Mouse (Mus musculus): ENCODE measurements around the gene H3f3b.

Gene H3f3b

DNA sequence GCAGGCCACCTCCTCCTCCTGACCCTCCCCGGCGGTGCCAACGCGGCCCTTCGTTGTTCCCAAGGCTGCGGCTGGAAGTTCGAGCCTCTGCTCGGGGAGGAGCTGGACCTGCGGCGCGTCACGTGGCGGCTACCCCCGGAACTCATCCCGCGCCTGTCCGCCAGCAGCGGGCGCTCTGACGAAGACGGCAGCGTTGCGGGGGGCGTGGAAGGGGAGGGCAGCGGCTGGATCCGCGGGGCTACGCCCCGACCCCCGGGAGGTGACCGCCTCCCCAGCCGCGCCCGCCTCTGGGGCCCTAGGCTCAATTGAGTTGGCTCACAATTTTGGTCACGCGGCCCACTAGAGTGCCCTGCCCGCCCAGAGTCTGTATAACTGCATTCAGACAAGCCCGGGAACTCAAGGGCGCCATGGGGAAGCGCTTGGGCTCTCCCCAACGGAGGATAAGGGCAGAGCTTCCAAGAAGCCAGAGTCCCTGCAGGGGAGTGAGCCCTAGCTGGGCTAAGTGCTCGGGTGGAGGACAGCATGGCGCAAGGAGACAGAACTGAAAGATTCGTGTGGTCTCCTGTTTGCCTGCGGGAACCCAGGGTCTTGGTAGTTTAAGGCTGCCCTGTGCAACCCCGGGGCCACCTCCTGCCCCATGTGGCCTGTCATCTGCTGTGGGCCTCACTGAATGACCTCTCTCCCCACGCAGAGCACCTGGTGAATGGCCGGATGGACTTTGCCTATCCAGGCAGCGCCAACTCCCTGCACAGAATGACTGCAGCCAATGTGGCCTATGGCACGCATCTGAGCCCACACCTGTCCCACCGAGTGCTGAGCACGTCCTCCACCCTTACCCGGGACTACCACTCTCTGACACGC lies 22.7 kb downstream of the H3f3b start:
- Histone ChIP-seq H3K27me3 (ENCODE audit: control insufficient read depth, insufficient read depth, low read length, poor library complexity, severe bottlenecking) (no peaks in the 10 kb centered on the region), H3K36me3 (ENCODE audit: control insufficient read depth, insufficient read depth, low read length, poor library complexity, severe bottlenecking) (peaks cover 2% of the 10 kb centered on the region; the same call in 1 of the 2 replicates)
- DNase-seq (ENCODE audit: low read depth, low spot score): peak; percentile 81

DNA sequence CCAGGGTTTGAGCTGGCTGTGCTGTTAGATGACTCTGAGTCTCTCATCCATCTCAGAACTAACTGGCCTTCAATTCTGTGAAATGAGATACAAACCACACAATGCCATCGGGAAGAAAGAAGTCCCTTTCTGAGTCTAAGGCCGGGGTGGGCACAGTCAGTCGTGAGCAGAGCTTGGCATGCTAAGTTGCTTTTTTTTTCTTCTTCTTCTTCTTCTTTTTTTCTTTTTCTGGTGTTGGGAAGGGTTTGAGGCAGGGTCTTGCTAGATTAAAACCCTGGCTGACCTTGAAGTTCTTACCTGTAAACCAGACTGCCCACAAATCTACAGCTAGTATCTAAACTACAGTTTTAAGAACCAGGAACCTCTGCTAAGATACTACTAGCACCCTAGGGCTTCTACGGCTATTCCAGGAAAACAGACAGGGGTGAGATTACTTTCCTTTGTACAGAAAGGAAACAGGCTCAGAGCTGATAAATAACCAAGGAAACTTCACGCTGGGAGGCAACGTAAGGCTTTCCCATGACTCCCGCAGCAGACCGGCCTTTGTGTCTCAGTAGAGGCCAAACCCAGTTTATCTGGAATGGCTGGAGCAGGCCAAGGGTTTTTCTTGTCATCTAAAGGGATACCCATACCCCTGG lies 23.5 kb downstream of the H3f3b start:
- H3K27me3 ChIP-seq (ENCODE audit: control insufficient read depth, insufficient read depth, low read length, poor library complexity, severe bottlenecking): no peaks in the 10 kb centered on the region
- DNase-seq (ENCODE audit: low read depth, low spot score): peak; percentile 2
- H3K36me3 ChIP-seq (ENCODE audit: control insufficient read depth, insufficient read depth, low read length, poor library complexity, severe bottlenecking): peaks cover 2% of the 10 kb centered on the region; the same call in 1 of the 2 replicates

GRCm38 (mm10) chr11:116002894-116003293 lies 24.9 kb downstream of the H3f3b start:
- H3K36me3 ChIP-seq (ENCODE audit: control insufficient read depth, insufficient read depth, low read length, poor library complexity, severe bottlenecking): no peaks in the 10 kb centered on the region
- peak; percentile 6 for DNase-seq (ENCODE audit: low read depth, low spot score)
- no peaks in the 10 kb centered on the region for H3K27me3 ChIP-seq (ENCODE audit: control insufficient read depth, insufficient read depth, low read length, poor library complexity, severe bottlenecking)

DNA sequence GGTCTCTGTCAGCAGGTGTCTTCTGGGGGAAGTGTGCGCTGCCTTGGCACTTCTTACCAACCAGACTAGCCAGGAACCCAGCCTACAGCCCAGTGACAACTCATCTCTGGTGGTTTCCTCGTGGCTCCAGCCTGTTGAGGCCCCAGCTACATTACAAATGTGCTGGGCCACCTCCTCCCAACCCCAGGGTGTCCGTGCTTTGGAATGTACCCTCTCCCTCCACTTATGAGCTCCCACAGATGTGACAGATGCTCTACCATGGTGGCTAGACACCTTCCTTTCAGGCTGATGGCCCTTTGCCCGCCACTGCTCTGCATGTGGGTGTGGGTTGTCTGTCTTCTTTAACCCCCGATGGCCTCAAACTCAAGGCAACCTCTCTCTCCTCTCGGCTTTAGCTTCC lies 26.0 kb downstream of the H3f3b start:
- H3K27me3 ChIP-seq (ENCODE audit: control insufficient read depth, insufficient read depth, low read length, poor library complexity, severe bottlenecking): no peaks in the 10 kb centered on the region
- DNase-seq (ENCODE audit: low read depth, low spot score): no peak

DNA sequence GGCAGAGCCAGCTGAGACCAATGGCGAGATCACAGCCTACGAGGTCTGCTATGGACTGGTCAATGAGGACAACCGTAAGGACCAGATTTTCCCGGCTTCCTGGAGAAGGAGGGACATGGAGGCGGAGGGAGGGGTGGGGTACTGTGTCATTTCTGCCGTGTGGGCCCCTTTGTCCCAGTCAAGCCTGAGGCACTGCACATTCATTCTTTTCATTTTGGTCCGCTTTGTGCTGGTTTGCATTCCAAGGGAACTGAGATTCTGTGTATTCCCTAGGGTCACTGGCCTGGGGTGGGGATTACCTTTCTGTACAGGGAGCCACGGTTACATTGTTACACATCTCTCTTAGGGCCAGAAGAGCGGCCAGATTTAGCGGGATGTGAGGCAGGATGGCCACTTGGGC lies 27.2 kb downstream of the H3f3b start:
- no peaks in the 10 kb centered on the region for H3K36me3 ChIP-seq (ENCODE audit: control insufficient read depth, insufficient read depth, low read length, poor library complexity, severe bottlenecking)
- no peaks in the 10 kb centered on the region for H3K27me3 ChIP-seq (ENCODE audit: control insufficient read depth, insufficient read depth, low read length, poor library complexity, severe bottlenecking)
- no peak for DNase-seq (ENCODE audit: low read depth, low spot score)

More for the DNA sequence above, 26.0 kb downstream of the H3f3b start:
- no peaks in the 10 kb centered on the region for H3K36me3 ChIP-seq (ENCODE audit: control insufficient read depth, insufficient read depth, low read length, poor library complexity, severe bottlenecking)

DNA sequence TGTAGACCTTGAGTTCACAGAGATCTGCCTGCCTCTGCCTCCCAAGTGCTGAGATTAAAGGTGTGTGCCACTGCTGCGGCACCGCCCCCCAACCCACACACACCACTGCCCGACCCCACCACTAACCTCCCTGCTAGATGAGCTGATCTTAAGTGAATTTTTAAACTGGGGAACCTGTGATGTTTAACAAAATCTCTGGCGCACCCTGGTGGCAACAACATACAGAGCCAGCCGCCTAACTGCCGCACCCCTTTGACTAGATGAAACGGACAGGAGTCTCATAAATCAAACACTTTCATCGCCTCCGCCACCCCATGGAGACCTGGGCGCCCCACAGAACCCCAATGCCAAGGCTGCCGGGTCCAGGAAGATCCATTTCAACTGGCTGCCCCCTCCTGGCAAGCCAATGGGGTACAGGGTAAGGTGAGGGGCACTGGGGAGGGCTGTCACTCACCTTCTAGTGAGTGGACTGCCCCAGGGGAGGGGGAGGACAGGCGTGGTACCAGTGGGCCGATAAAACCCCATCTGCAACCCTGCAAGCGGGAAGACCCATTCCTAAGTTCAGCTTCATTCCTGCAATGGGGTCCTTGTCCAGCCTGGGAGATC lies 28.1 kb downstream of the H3f3b start:
- H3K36me3 ChIP-seq (ENCODE audit: control insufficient read depth, insufficient read depth, low read length, poor library complexity, severe bottlenecking): no peaks in the 10 kb centered on the region
- no peaks in the 10 kb centered on the region for H3K27me3 ChIP-seq (ENCODE audit: control insufficient read depth, insufficient read depth, low read length, poor library complexity, severe bottlenecking)
- peak; percentile 88 for DNase-seq (ENCODE audit: low read depth, low spot score)

GRCm38 (mm10) chr11:115999027-115999426 lies 28.7 kb downstream of the H3f3b start:
- Histone ChIP-seq H3K36me3 (ENCODE audit: control insufficient read depth, insufficient read depth, low read length, poor library complexity, severe bottlenecking) (no peaks in the 10 kb centered on the region), H3K27me3 (ENCODE audit: control insufficient read depth, insufficient read depth, low read length, poor library complexity, severe bottlenecking) (no peaks in the 10 kb centered on the region)
- DNase-seq (ENCODE audit: low read depth, low spot score): peak; percentile 19

GRCm38 (mm10) chr11:115997662-115998061 lies 30.1 kb downstream of the H3f3b start:
- H3K36me3 ChIP-seq (ENCODE audit: control insufficient read depth, insufficient read depth, low read length, poor library complexity, severe bottlenecking): no peaks in the 10 kb centered on the region
- H3K27me3 ChIP-seq (ENCODE audit: control insufficient read depth, insufficient read depth, low read length, poor library complexity, severe bottlenecking): no peaks in the 10 kb centered on the region
- DNase-seq (ENCODE audit: low read depth, low spot score): no peak

DNA sequence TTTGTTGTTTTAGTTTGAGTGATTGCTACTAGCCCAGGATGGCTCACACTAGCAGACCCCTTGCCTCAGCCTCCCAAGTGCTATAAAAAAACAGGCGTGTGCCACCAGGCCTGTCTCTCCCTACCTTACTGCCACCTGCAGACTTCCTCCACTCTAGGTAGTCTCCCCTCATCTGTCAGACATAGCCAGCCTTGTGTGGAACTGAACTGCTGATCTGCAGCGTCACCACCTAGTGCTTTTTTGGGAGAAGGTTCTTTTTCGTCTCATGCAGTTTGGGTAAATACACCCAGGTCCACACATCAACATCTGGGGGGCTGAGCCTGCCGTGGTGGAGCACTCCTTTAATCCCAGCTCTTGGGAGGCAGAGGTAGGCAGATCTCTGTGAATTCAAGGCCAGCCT lies 30.7 kb downstream of the H3f3b start:
- no peaks in the 10 kb centered on the region for H3K36me3 ChIP-seq (ENCODE audit: control insufficient read depth, insufficient read depth, low read length, poor library complexity, severe bottlenecking)

DNA sequence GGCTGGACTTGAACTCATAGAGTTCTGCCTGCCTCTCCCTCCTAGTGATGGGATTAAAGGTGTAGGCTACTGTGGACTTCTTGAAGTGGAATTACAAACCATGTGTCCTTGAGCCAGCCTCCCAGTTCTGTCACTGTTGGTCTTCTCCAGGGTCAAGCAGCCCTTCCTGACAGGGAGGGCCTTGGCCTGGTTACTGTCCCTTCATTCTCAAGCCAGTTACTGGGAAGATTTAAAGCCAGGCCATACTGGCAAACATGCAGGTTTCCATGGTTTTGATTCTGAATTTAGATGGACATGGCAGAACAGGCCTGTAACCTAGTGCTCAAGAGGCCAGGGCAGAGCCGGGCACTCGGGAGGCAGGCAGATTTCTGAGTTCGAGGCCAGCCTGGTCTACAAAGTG lies 32.5 kb downstream of the H3f3b start:
- DNase-seq (ENCODE audit: low read depth, low spot score): no peak
- Histone ChIP-seq H3K27me3 (ENCODE audit: control insufficient read depth, insufficient read depth, low read length, poor library complexity, severe bottlenecking) (no peaks in the 10 kb centered on the region), H3K36me3 (ENCODE audit: control insufficient read depth, insufficient read depth, low read length, poor library complexity, severe bottlenecking) (no peaks in the 10 kb centered on the region)

More for the DNA sequence above, 30.7 kb downstream of the H3f3b start:
- DNase-seq (ENCODE audit: low read depth, low spot score): no peak
- no peaks in the 10 kb centered on the region for H3K27me3 ChIP-seq (ENCODE audit: control insufficient read depth, insufficient read depth, low read length, poor library complexity, severe bottlenecking)

GRCm38 (mm10) chr11:115992098-115992497 lies 35.7 kb downstream of the H3f3b start:
- no peak for DNase-seq (ENCODE audit: low read depth, low spot score)
- Histone ChIP-seq H3K27me3 (ENCODE audit: control insufficient read depth, insufficient read depth, low read length, poor library complexity, severe bottlenecking) (no peaks in the 10 kb centered on the region; the same call in 1 of the 2 replicates), H3K36me3 (ENCODE audit: control insufficient read depth, insufficient read depth, low read length, poor library complexity, severe bottlenecking) (no peaks in the 10 kb centered on the region)

- no peak for DNase-seq (ENCODE audit: low read depth, low spot score)
- H3K36me3 ChIP-seq (ENCODE audit: control insufficient read depth, insufficient read depth, low read length, poor library complexity, severe bottlenecking): no peaks in the 10 kb centered on the region
- H3K27me3 ChIP-seq (ENCODE audit: control insufficient read depth, insufficient read depth, low read length, poor library complexity, severe bottlenecking): no peaks in the 10 kb centered on the region; the same call in 1 of the 2 replicates
These were observed 38.1 kb downstream of the H3f3b start for GRCm38 (mm10) chr11:115989686-115990085.

GRCm38 (mm10) chr11:115983291-115983690 lies 44.5 kb downstream of the H3f3b start:
- Histone ChIP-seq H3K27me3 (ENCODE audit: control insufficient read depth, insufficient read depth, low read length, poor library complexity, severe bottlenecking) (no peaks in the 10 kb centered on the region), H3K36me3 (ENCODE audit: control insufficient read depth, insufficient read depth, low read length, poor library complexity, severe bottlenecking) (no peaks in the 10 kb centered on the region)
- no peak for DNase-seq (ENCODE audit: low read depth, low spot score)

DNA sequence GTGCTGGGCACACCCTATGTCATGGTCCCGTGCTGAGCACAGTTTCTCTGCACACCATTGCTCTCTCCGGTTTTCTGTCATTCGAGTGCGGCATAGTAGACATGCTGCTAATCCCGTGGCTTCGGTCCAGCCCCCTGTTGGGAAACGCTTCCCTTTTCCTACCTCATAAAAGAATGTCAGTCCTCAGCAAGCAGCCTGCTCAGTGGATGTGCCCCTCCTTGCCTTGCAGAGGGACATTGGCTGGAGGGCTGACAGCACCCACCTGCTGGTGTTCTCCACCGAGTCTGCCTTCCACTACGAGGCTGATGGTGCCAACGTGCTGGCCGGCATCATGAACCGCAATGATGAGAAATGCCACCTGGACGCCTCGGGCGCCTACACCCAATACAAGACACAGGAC lies 45.3 kb downstream of the H3f3b start:
- Histone ChIP-seq H3K27me3 (ENCODE audit: control insufficient read depth, insufficient read depth, low read length, poor library complexity, severe bottlenecking) (no peaks in the 10 kb centered on the region), H3K36me3 (ENCODE audit: control insufficient read depth, insufficient read depth, low read length, poor library complexity, severe bottlenecking) (no peaks in the 10 kb centered on the region)
- no peak for DNase-seq (ENCODE audit: low read depth, low spot score)

- no peak for DNase-seq (ENCODE audit: low read depth, low spot score)
These were observed 52.2 kb downstream of the H3f3b start for GRCm38 (mm10) chr11:115975544-115975943.

More at GRCm38 (mm10) chr11:115975544-115975943, 52.2 kb downstream of the H3f3b start:
- no peaks in the 10 kb centered on the region for H3K27me3 ChIP-seq (ENCODE audit: control insufficient read depth, insufficient read depth, low read length, poor library complexity, severe bottlenecking)
- H3K36me3 ChIP-seq (ENCODE audit: control insufficient read depth, insufficient read depth, low read length, poor library complexity, severe bottlenecking): no peaks in the 10 kb centered on the region

Measured in splenic B cell, adult 2 months (primary cell).